Mouse (Mus musculus): Measurements from ENCODE around the gene Cel. TPM values are rescaled to one million over a fixed set of nuclear protein-coding genes. Genes with fewer than 3 reads are reported as not detected.

The Cel gene
- total RNA-seq (2023) = not detected in 2 replicates

DNA sequence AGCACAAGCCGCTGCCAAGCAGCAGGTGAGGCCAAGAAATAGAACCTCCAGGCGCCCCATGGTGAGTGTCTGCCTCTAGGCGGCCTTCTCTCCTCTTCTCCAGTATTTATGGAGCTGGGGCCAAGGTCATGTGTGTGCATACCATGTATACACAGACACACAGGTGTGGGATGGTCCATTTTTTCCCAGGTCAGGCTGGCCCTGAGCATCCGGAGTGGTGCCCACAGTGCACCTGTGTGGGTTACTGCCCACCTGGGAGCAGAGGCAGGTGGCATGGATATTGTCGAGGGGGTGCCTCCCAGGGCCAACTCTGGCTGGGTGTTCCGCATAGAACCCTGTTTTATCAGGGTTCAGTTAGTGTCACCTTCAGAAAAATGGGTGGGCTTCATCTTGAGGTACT, at the start of gene Cel:
TSS of gene Cel (minus strand) at position 101 of the 400 bp plus-strand sequence.

DNA sequence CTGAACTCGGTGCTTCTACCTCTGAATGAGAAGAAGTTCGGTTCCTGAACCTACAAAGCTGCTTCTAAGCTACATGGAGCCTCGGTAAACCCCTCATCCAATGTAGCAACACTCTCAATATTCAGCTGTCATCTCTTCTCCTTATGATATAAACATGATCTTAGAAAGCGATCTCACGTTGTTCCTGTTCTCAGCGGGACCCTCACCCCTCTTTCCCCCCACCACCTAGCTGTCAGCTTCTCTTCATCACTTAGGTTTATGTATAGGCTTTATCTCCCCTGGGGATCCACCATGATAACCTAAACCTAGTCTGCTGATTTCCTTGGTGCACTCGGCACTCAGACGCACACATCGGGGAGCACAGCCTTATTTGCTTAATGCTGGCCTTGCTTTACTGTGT, 20.4 kb upstream of the Cel start, which contains the start of gene Gtf3c5:
TSS of gene Gtf3c5 (minus strand) at position 101 of the 400 bp plus-strand sequence.

DNA sequence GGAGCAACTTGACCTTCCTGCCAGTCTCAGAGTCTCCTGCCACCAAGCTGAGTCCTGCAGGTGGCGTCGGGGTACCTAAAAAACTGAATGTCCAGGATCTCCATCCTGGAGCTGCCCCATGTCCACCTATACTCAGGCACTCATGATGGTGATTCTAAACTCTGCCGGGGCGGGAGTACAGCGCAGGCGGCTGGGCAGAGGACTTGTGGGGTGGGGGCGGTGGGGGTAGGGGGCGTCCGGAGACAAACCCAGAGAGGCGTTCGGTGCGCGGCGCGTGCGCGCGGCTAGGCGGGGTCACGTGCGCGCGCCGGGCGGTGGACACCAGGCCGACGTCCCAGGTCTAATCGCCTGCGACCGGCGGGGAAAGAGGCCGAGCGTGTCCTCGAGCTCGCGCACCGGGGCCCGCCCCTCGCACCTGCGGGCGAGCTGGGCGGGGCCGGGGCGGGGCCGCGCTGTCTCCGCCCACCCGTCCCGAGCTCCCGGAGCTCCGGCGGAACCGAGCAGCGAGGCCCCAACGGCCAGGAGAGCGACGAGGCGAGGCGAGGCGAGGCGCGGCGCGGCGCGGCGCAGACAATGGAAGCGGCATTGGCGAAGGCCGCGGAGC, 50.3 kb downstream of the Cel start, which contains the start of gene Ralgds:
TSS of gene Ralgds (plus strand) at position 328 of the 604 bp plus-strand sequence.

DNA sequence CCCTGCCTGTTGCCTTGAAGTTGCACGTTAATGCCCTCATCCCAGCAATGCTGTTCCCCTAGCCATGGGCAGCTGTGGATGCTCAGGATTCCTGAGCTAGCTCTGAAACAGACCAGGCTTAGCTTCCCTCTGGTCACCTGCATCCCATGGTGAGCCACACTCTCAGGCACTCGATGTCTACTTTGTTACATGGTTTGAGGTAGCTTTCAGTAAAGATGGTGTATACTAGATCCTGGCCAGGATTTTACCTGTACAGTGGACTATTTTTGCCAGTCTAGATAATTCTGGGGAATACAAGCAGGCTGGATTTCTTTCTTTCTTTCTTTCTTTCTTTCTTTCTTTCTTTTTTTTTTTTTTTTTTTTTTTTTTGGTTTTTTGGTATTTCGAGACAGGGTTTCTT, 57.4 kb downstream of the Cel start, which contains the start of gene Gm10134:
TSS of gene Gm10134 (plus strand) at position 301 of the 400 bp plus-strand sequence.

Other genes with a start within 250 kb of the Cel start
- 0.41 TPM in 1 of 2 replicates, not detected in the other for gene Ppp1r26, start 116.6 kb downstream of the Cel start, total RNA-seq (2023)
- not detected in 2 replicates for gene 1700007K13Rik, start 97.1 kb downstream of the Cel start, total RNA-seq (2023)
- gene Mrps2, start 95.3 kb downstream of the Cel start, total RNA-seq (2023) = 10.8 and 11.1 TPM in 2 replicates
- gene Gbgt1, start 66.5 kb downstream of the Cel start, total RNA-seq (2023) = 3.6 and 3.7 TPM in 2 replicates
- gene Gm10134, start 57.3 kb downstream of the Cel start, total RNA-seq (2023) = 1.5 TPM in 1 of 2 replicates, not detected in the other
- 128 and 156 TPM in 2 replicates for gene Ralgds, start 50.3 kb downstream of the Cel start, total RNA-seq (2023)
- gene Gtf3c5, start 20.3 kb upstream of the Cel start, total RNA-seq (2023) = 16.2 and 18.6 TPM in 2 replicates
- gene Gfi1b, start 58.6 kb upstream of the Cel start, total RNA-seq (2023) = 5.5 and 6.3 TPM in 2 replicates
- 32.7 and 44.4 TPM in 2 replicates for gene Tsc1, start 77.8 kb upstream of the Cel start, total RNA-seq (2023)
- 11.9 and 16.3 TPM in 2 replicates for gene Spaca9, start 136.3 kb upstream of the Cel start, total RNA-seq (2023)
- gene Ak8, start 136.8 kb upstream of the Cel start, total RNA-seq (2023) = 2.2 and 5.0 TPM in 2 replicates